Mouse (Mus musculus): ENCODE data around the gene Pafah1b3.

GRCm38 (mm10) chr7:25315306-25316041 is 17.7 kb upstream of the Pafah1b3 start:
- TF ChIP-seq CTCF (IDR thresholded peaks at IDR 0.05; ENCODE audit: low read depth, low read length): no peak
- no peak for TF ChIP-seq GATA1 (IDR thresholded peaks at IDR 0.05; ENCODE audit: borderline replicate concordance, low read length)

All from G1E (cell line).